Mouse (Mus musculus) heart, embryonic 16.5 days (tissue): ENCODE data around the gene Kank3. TPM values are rescaled to one million over a fixed set of nuclear protein-coding genes. Genes with fewer than 3 reads are reported as not detected.

Experiments used
- ATAC-seq: fragments of 200-750 bp; cut with Nextera tagmentation; replicated peaks from 2 replicates; pipeline ENCODE4 v1.8.0; 2017; ENCODE audit warnings: moderate number of reproducible peaks; ENCODE audit not compliant: insufficient read depth, low FRiP score; ENCODE audit errors: extremely low read depth
- H3K27ac ChIP-seq: fragments of 300-500 bp; sonication (generic); 2 replicates; pipeline ENCODE4 v1.5.1; 2014; ENCODE audit warnings: mild to moderate bottlenecking, low read length, control low read depth, moderate library complexity
- H3K27me3 ChIP-seq: fragments of 300-500 bp; sonication (generic); 2 replicates; pipeline ENCODE4 v1.6.1; 2014; ENCODE audit warnings: low read length, mixed read lengths; ENCODE audit not compliant: control insufficient read depth, insufficient read depth
- H3K36me3 ChIP-seq: fragments of 300-500 bp; sonication (generic); 2 replicates; pipeline ENCODE4 v1.6.1; 2014; ENCODE audit not compliant: control insufficient read depth, insufficient read depth
- H3K4me1 ChIP-seq: fragments of 300-500 bp; sonication (generic); 2 replicates; pipeline ENCODE4 v1.6.1; 2014; ENCODE audit warnings: low read length, mixed read lengths; ENCODE audit not compliant: control insufficient read depth, insufficient read depth
- H3K4me2 ChIP-seq: fragments of 300-500 bp; sonication (generic); 2 replicates; pipeline ENCODE4 v1.6.1; 2014; ENCODE audit warnings: low read depth, mild to moderate bottlenecking, control low read depth, low read length
- H3K4me3 ChIP-seq: fragments of 300-500 bp; sonication (generic); 2 replicates; pipeline ENCODE4 v1.5.1; 2014; ENCODE audit warnings: mild to moderate bottlenecking, control low read depth, low read length
- H3K9ac ChIP-seq: fragments of 300-500 bp; sonication (generic); 2 replicates; pipeline ENCODE4 v1.6.1; 2014; ENCODE audit warnings: low read length, control low read depth
- H3K9me3 ChIP-seq: fragments of 300-500 bp; sonication (generic); replicated peaks from 2 replicates; pipeline ENCODE4 v1.6.1; 2016; ENCODE audit warnings: low read length; ENCODE audit not compliant: control insufficient read depth
- WGBS: fragments of 180-500 bp; shearing (Covaris S2); extraction: QIAGEN DNeasy Blood & Tissue Kit; methylation state at CpG from one replicate; pipeline ENCODE4 v1.1.7; 2014; 5-methylcytosine and 5-hydroxymethylcytosine counted together
- polyA plus RNA-seq: library from polyadenylated mRNA; unstranded; fragments of >200 nt; fragmentation: Nextera tagmentation; extraction: Ambion mirVana; gene quantifications from 2 replicates; pipeline ENCODE4 v1.2.1, GENCODE M21; 2015

Gene Kank3
- 48.5 and 58.7 TPM in 2 replicates for polyA plus RNA-seq

GRCm38 (mm10) chr17:33810334-33811141 is at the start of gene Kank3:
TSS of gene Kank3 (plus strand) at chr17:33810519.
- under 1% methylated on average over 36 of the region's 36 CpGs for WGBS
- peak; percentile 91 for ATAC-seq

GRCm38 (mm10) chr17:33766389-33766788 is 43.9 kb upstream of the Kank3 start:
- Histone ChIP-seq H3K9me3 (no peaks in the 10 kb centered on the region), H3K36me3 (no peaks in the 10 kb centered on the region), H3K27ac (no peak overlapping the region), H3K4me1 (no peaks in the 10 kb centered on the region), H3K4me3 (no peak overlapping the region), H3K27me3 (no peaks in the 10 kb centered on the region), H3K4me2 (no peak overlapping the region), H3K9ac (no peak overlapping the region)
- no peak for ATAC-seq
- WGBS, result 73% methylated on average over 3 of the region's 3 CpGs

More at GRCm38 (mm10) chr17:33810334-33811141, at the start of gene Kank3:
- peak within 1 kb of the TSS; percentile 75 for H3K4me2 ChIP-seq
- peak within 1 kb of the TSS; percentile 66 for H3K9ac ChIP-seq
- no peaks in the 10 kb centered on the region for H3K9me3 ChIP-seq
- peak within 1 kb of the TSS; percentile 55 for H3K4me3 ChIP-seq
- peaks cover 23% of the 10 kb centered on the region for H3K27me3 ChIP-seq
- H3K36me3 ChIP-seq, result no peaks in the 10 kb centered on the region
- peaks cover 19% of the 10 kb centered on the region for H3K4me1 ChIP-seq
- peak within 1 kb of the TSS; percentile 81 for H3K27ac ChIP-seq

GRCm38 (mm10) chr17:33771617-33772016 is 38.7 kb upstream of the Kank3 start:
- Histone ChIP-seq H3K4me1 (no peaks in the 10 kb centered on the region), H3K27ac (no peak overlapping the region), H3K9me3 (no peaks in the 10 kb centered on the region), H3K4me2 (no peak overlapping the region), H3K36me3 (peaks cover 10% of the 10 kb centered on the region), H3K9ac (no peak overlapping the region), H3K4me3 (no peak overlapping the region), H3K27me3 (no peaks in the 10 kb centered on the region)
- ATAC-seq, result no peak
- WGBS, result 86% methylated on average over 4 of the region's 4 CpGs

- no peak overlapping the region for H3K27ac ChIP-seq
- no peak overlapping the region for H3K4me2 ChIP-seq
- H3K4me1 ChIP-seq, result peaks cover 3% of the 10 kb centered on the region
- no peak overlapping the region for H3K9ac ChIP-seq
- H3K4me3 ChIP-seq, result no peak overlapping the region
- no peaks in the 10 kb centered on the region for H3K9me3 ChIP-seq
- ATAC-seq, result no peak
- H3K36me3 ChIP-seq, result peaks cover 19% of the 10 kb centered on the region
- no peaks in the 10 kb centered on the region for H3K27me3 ChIP-seq
- WGBS, result 79% methylated on average over 6 of the region's 6 CpGs
Measured at GRCm38 (mm10) chr17:33773426-33773825, 36.9 kb upstream of the Kank3 start.

- Histone ChIP-seq H3K4me3 (no peak overlapping the region), H3K9ac (no peak overlapping the region), H3K36me3 (peaks cover 19% of the 10 kb centered on the region), H3K27me3 (no peaks in the 10 kb centered on the region), H3K9me3 (no peaks in the 10 kb centered on the region), H3K4me2 (no peak overlapping the region), H3K4me1 (peaks cover 9% of the 10 kb centered on the region), H3K27ac (no peak overlapping the region)
- 84% methylated on average over 6 of the region's 6 CpGs for WGBS
- no peak for ATAC-seq
Measured at GRCm38 (mm10) chr17:33773871-33774572, 36.3 kb upstream of the Kank3 start.

GRCm38 (mm10) chr17:33774573-33775155 is 35.7 kb upstream of the Kank3 start:
- WGBS, result 86% methylated on average over 8 of the region's 8 CpGs
- H3K27me3 ChIP-seq, result no peaks in the 10 kb centered on the region
- no peak overlapping the region for H3K4me3 ChIP-seq
- H3K9me3 ChIP-seq, result no peaks in the 10 kb centered on the region
- no peak overlapping the region for H3K27ac ChIP-seq
- H3K36me3 ChIP-seq, result peaks cover 19% of the 10 kb centered on the region
- no peak overlapping the region for H3K4me2 ChIP-seq
- peaks cover 14% of the 10 kb centered on the region for H3K4me1 ChIP-seq
- no peak overlapping the region for H3K9ac ChIP-seq
- ATAC-seq, result no peak

GRCm38 (mm10) chr17:33775287-33775686 is 35.0 kb upstream of the Kank3 start:
- no peak overlapping the region for H3K4me3 ChIP-seq
- H3K4me2 ChIP-seq, result no peak overlapping the region
- no peaks in the 10 kb centered on the region for H3K27me3 ChIP-seq
- no peak overlapping the region for H3K27ac ChIP-seq
- ATAC-seq, result no peak
- no peaks in the 10 kb centered on the region for H3K9me3 ChIP-seq
- no peak overlapping the region for H3K9ac ChIP-seq
- 94% methylated on average over 4 of the region's 4 CpGs for WGBS
- peaks cover 20% of the 10 kb centered on the region for H3K4me1 ChIP-seq
- H3K36me3 ChIP-seq, result peaks cover 19% of the 10 kb centered on the region

- H3K4me2 ChIP-seq, result peak overlapping the region; percentile 93
- H3K27me3 ChIP-seq, result no peaks in the 10 kb centered on the region
- 26% methylated on average over 9 of the region's 9 CpGs for WGBS
- peaks cover 54% of the 10 kb centered on the region for H3K4me1 ChIP-seq
- peak overlapping the region; percentile 58 for H3K4me3 ChIP-seq
- H3K9ac ChIP-seq, result peak overlapping the region; percentile 63
- H3K27ac ChIP-seq, result peak overlapping the region; percentile 96
- H3K36me3 ChIP-seq, result peaks cover 19% of the 10 kb centered on the region
- ATAC-seq, result peak; percentile 85
- H3K9me3 ChIP-seq, result no peaks in the 10 kb centered on the region
Measured at GRCm38 (mm10) chr17:33779271-33779966, 30.9 kb upstream of the Kank3 start.
